Mouse (Mus musculus) left cerebral cortex, postnatal 4 days (tissue): Measurements from ENCODE around the gene Hist1h3a. TPM values are rescaled to one million over a fixed set of nuclear protein-coding genes. Genes with fewer than 3 reads are reported as not detected.
A peak's percentile ranks its signal among the peaks of the same experiment; 100 is the strongest.
"Not testable (repeated sequence)": the region's sequence is repeated elsewhere in the genome, so short reads cannot be mapped to it uniquely, and the experiment has no call there.

Source experiments
- DNase-seq: peaks from one replicate; pipeline ENCODE4 v3.0.0-alpha.2; 2022
- intact Hi-C: fragments of 180-260 bp; cut with DNase I; formaldehyde crosslinking; loops from one replicate; pipeline ENCODE4 v1.15.1; 2025
- total RNA-seq, 2 experiments: library from RNA; stranded (reverse); gene quantifications; 2 replicates each; pipeline ENCODE4 v1.2.3; 2021

Hist1h3a gene
- total RNA-seq, result 100 to 1,000 TPM; 114 to 125 TPM

GRCm38 (mm10) chr13:23761871-23762821 lies at the start of gene Hist1h3a:
Gene Hist1h3a (minus strand): TSS chr13:23762386.
- peak; percentile 54 for DNase-seq
- intact Hi-C loops, result not testable (repeated sequence)

GRCm38 (mm10) chr13:23806422-23807052 lies 44.4 kb upstream of the Hist1h3a start, which contains the start of gene Slc17a2:
Gene Slc17a2 (plus strand): TSS chr13:23806993.
- intact Hi-C loops, result no loop called here
- DNase-seq, result peak; percentile 3

GRCm38 (mm10) chr13:23804532-23804931 lies 42.3 kb upstream of the Hist1h3a start:
- no peak for DNase-seq
- intact Hi-C loops, result no loop called here

GRCm38 (mm10) chr13:23799405-23799804 lies 37.2 kb upstream of the Hist1h3a start:
- DNase-seq, result no peak
- intact Hi-C loops, result no loop called here

GRCm38 (mm10) chr13:23792520-23792919 lies 30.3 kb upstream of the Hist1h3a start:
- intact Hi-C loops, result loop anchor here (5.0 kb wide), 1 partner anchor 525 kb away; no protein-coding TSS in a partner anchor

GRCm38 (mm10) chr13:23779025-23779424 lies 16.8 kb upstream of the Hist1h3a start:
- DNase-seq, result no peak
- intact Hi-C loops, result no loop called here

More at GRCm38 (mm10) chr13:23792520-23792919, 30.3 kb upstream of the Hist1h3a start:
- peak; percentile 33 for DNase-seq

- no peak for DNase-seq
- intact Hi-C loops, result no loop called here
Measured at GRCm38 (mm10) chr13:23778339-23778738, 16.2 kb upstream of the Hist1h3a start.

GRCm38 (mm10) chr13:23772561-23773313 lies 10.6 kb upstream of the Hist1h3a start:
- DNase-seq, result no peak

GRCm38 (mm10) chr13:23769613-23770012 lies 7.4 kb upstream of the Hist1h3a start, which contains the start of gene Trim38:
Gene Trim38 (plus strand): TSS chr13:23769913.
- DNase-seq, intact Hi-C loops: not testable (repeated sequence)

More at GRCm38 (mm10) chr13:23772561-23773313, 10.6 kb upstream of the Hist1h3a start:
- intact Hi-C loops, result no loop called here

- no peak for DNase-seq
- intact Hi-C loops, result no loop called here
Measured at GRCm38 (mm10) chr13:23768834-23769397, 6.7 kb upstream of the Hist1h3a start.

- DNase-seq, result no peak
- intact Hi-C loops, result no loop called here
Measured at GRCm38 (mm10) chr13:23766772-23767171, 4.6 kb upstream of the Hist1h3a start.

- DNase-seq, result no peak
- intact Hi-C loops, result no loop called here
Measured at GRCm38 (mm10) chr13:23765172-23765513, 3.0 kb upstream of the Hist1h3a start.

- intact Hi-C loops, result no loop called here
- DNase-seq, result no peak
Measured at GRCm38 (mm10) chr13:23764324-23765171, 2.4 kb upstream of the Hist1h3a start.

- peak; percentile 86 for DNase-seq
- intact Hi-C loops, result no loop called here
Measured at GRCm38 (mm10) chr13:23763586-23764323, 1.6 kb upstream of the Hist1h3a start, which contains the start of gene Hist1h1a. Gene Hist1h1a (plus strand): TSS chr13:23763666.

GRCm38 (mm10) chr13:23763242-23763585 lies 1.0 kb upstream of the Hist1h3a start:
- intact Hi-C loops, result no loop called here
- DNase-seq, result no peak

- peak; percentile 100 for DNase-seq
- intact Hi-C loops, result no loop called here
Measured at GRCm38 (mm10) chr13:23760972-23761864, 968 bp downstream of the Hist1h3a start, which contains the start of gene Hist1h4a. Gene Hist1h4a (minus strand): TSS chr13:23761230.

- intact Hi-C loops, result no loop called here
- peak; percentile 48 for DNase-seq
Measured at GRCm38 (mm10) chr13:23760240-23760971, 1.8 kb downstream of the Hist1h3a start.
